Mouse (Mus musculus) heart, postnatal 10 days (tissue): ENCODE results near the gene Exoc3l2. TPM values are rescaled to one million over a fixed set of nuclear protein-coding genes. Genes with fewer than 3 reads are reported as not detected.
A peak's percentile ranks its signal among the peaks of the same experiment; 100 is the strongest.
"Not testable (repeated sequence)": the region's sequence is repeated elsewhere in the genome, so short reads cannot be mapped to it uniquely, and the experiment has no call there.

Experiments used
- DNase-seq, 2 experiments: peaks; one replicate each; pipeline ENCODE4 v3.0.0; 2021
- intact Hi-C: fragments of 180-260 bp; cut with DNase I; formaldehyde crosslinking; loops from one replicate; pipeline ENCODE4 v1.15.1; 2025
- total RNA-seq, 2 experiments: library from RNA; stranded (reverse); gene quantifications; 2 replicates each; pipeline ENCODE4 v1.2.3; 2021

Gene Exoc3l2
- total RNA-seq, 2 experiments from 2014 or later, result 0.81 to 1.0 TPM

DNA sequence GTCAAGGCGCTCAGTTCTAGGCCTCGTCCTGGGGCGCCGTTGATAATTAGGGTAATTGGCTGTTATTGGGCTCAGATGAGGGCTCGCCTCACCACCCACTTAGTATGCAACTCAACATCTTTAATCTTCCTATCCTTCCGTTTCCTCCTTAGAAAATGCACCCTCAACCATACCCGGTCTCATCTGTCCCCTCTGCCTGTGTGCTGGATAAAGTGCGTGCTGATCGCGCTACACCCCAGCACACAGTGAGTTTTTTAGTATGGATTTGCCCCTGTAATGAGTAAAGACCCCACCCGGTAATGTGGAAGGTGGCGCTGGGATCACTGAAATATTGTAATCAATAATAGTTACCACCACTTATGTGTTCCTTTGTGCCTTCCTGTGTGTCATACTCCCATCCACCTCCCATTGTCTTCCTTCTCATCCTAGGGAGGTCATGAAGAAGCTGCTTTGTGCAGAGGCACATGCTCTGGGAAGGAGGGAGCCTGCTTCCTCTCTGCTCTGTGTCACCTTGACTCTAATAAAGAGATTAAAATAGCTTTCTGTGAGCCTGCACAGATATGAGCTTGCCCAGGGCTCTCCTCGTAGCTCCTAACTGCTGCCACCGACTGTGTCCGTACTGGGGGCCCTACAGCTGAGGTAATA, 45.9 kb downstream of the Exoc3l2 start:
- intact Hi-C loops, result loop anchor here (5.0 kb wide), 1 partner anchor 108 kb away; no protein-coding TSS in a partner anchor

GRCm38 (mm10) chr7:19509786-19510185, 46.7 kb downstream of the Exoc3l2 start:
- DNase-seq, result no peak
- intact Hi-C loops, result loop anchor here (5.0 kb wide), 1 partner anchor 108 kb away; no protein-coding TSS in a partner anchor

More for the DNA sequence above, 45.9 kb downstream of the Exoc3l2 start:
- peak; percentile 30 to 32 for DNase-seq

DNA sequence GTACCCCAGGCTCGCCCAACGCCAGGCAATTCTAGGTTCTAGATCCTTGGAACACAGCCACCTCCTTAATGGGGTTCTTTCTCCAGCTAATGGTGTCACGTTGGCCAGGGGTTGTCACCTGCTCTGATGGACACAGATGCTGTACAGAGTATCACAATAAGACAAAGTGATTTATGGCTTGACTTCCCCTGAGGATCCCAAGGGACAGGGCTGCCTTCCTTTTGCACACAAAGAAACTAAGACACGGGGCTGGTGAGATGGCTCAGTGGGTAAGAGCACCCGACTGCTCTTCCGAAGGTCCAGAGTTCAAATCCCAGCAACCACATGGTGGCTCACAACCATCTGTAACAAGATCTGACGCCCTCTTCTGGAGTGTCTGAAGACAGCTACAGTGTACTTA, 48.8 kb downstream of the Exoc3l2 start:
- intact Hi-C loops, DNase-seq: not testable (repeated sequence)

DNA sequence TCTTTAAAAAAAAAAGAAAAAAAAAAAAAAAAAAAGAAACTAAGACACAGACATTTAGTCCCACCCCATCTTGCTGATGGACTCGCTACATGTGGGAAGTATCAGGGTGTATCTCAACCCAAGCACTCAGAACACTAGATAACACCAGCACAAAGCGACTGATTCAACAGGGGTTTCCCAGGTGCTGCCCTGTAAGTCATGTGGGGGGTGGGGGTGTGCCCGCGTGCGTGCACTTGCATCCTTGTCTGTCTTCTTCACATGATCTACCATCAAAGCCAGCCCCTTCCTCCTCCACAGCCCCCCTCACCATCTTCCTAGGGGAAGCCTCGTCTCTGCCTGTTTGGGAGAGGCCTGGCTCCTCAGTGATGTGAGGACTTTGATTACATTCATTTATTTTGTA, 49.2 kb downstream of the Exoc3l2 start:
- intact Hi-C loops, result no loop called here
- DNase-seq, result no peak

- intact Hi-C loops, result no loop called here
- DNase-seq, result no peak
Observed at GRCm38 (mm10) chr7:19517652-19518365, 54.7 kb downstream of the Exoc3l2 start, which contains the start of gene Nkpd1. Gene Nkpd1 (plus strand): TSS chr7:19517838.

GRCm38 (mm10) chr7:19520032-19520431, 56.9 kb downstream of the Exoc3l2 start:
- DNase-seq, result no peak
- intact Hi-C loops, result no loop called here

GRCm38 (mm10) chr7:19523017-19523756, 60.1 kb downstream of the Exoc3l2 start:
- no peak for DNase-seq
- intact Hi-C loops, result no loop called here

DNA sequence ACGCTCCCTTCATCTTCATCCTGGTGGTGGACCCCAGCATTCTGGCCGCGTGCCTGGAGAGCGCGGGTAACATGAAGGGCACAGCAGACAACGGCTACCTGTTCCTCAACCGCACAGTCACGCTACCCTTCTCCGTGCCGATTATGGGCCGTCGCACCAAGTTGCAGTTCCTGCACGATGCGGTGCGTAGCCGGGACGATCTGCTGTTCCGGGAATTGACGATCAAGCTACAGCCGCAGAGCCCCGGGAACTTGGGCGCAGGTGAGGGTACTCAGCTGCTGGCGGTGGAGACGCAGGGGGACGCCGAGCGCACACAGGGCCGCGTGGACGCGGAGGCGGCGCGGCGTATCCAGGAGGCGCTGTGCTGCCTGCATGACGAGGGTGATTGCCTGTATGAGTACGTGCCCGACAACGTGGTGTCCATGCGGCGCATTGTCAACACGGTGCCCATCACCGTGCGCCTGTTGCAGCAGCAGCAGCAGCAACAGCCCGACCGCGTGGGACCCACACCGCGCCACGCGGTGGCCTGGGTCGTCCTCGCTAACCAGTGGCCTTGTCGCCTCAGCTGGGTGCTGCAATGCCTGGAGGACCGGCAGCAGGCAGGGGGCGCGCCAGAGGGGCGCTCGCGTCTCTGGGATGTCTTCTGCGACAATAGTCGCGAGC, 60.8 kb downstream of the Exoc3l2 start:
- peak; percentile 69 to 74 for DNase-seq
- intact Hi-C loops, result no loop called here

- intact Hi-C loops, result no loop called here
- DNase-seq, result no peak
Observed at GRCm38 (mm10) chr7:19524420-19525104, 61.4 kb downstream of the Exoc3l2 start.

- DNase-seq, result no peak
- intact Hi-C loops, result no loop called here
Observed at GRCm38 (mm10) chr7:19525105-19525481, 62.0 kb downstream of the Exoc3l2 start.

DNA sequence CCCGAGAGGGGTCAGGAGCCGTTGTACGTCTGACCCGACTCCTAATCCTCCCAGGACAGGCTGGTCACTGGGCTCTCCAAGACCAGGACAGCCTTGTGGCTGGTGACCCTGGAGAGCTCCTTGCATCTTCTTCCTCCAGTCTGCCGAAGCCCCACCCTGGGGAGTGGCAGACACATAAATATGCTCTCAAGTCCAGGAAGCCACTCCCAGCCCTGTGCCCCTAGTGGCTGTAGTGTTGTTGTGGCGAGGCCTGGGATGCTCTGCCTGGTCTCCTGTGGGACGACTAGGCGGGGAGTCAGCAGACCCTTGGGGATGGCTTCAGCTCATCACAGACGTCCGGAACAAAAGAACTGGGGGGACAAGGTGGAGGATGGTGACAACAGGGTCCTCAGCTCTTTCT, 67.9 kb downstream of the Exoc3l2 start:
- intact Hi-C loops, result no loop called here

GRCm38 (mm10) chr7:19532240-19532639, 69.1 kb downstream of the Exoc3l2 start:
- no peak for DNase-seq
- intact Hi-C loops, result no loop called here

More for the DNA sequence above, 67.9 kb downstream of the Exoc3l2 start:
- no peak for DNase-seq

GRCm38 (mm10) chr7:19534676-19535075, 71.5 kb downstream of the Exoc3l2 start:
- intact Hi-C loops, result no loop called here
- no peak for DNase-seq

DNA sequence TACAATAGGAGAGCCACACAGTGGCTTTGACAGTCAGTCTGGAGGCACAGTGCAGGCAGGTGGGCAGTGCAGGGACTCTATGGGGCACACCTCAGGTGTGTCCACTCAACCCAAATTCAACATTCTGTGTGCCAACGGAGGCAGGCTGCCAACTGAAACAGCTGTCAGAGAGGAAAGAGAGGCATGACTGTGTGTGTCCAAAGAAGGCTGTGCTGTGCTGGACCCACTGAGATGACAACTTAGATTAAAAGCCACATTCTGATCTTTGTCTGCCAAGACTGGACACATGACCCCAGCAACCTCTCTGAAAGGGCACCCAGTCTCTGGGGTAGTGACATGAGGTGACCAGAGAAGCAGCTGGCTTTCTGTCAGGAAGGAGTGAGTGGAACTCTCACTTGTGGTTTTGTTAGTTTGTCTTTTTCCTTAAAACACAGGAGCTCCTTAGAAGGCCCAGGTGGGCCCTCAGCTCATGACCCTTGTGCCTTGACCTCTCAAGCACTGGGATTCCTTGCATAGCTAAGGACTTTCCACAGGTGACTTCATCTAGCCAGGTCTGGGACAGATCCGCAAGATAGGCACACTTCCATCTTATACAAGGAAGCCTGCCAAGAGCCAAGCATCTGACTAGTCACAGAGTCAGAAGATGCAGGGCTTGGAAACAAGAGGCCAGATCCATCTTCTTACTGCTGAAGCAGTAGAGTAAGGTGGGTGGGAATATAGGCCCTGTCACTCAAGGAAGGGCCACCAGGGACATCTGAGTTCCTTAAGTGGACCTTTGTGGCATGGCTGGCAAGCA, 77.8 kb downstream of the Exoc3l2 start:
- intact Hi-C loops, result no loop called here
- DNase-seq, result no peak

DNA sequence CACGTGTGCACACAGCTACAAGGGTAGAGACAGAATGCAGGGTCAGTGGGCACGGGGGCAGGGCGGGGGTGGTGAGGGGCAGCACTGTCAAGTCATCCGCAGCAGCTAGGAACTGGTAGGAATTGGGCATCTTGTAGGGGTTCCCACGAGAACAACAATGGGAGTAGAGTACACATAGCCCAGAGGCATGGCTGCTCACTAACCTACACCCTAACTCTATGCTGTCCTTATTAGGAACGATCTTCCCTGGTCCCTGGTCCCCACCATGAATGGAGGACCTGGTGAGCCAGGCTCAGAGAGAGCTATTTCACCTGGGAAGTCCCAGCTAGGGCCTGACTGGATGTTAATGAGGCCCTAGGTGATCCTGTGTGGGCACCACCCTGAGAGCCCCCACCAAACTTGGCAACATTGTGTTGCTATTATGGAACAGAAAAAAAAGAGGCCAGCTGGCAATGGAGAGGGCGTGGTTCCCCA, 78.6 kb downstream of the Exoc3l2 start:
- DNase-seq, result no peak
- intact Hi-C loops, result no loop called here

GRCm38 (mm10) chr7:19542155-19542691, 79.1 kb downstream of the Exoc3l2 start:
- DNase-seq, result peak; percentile 40 to 51
- intact Hi-C loops, result no loop called here

DNA sequence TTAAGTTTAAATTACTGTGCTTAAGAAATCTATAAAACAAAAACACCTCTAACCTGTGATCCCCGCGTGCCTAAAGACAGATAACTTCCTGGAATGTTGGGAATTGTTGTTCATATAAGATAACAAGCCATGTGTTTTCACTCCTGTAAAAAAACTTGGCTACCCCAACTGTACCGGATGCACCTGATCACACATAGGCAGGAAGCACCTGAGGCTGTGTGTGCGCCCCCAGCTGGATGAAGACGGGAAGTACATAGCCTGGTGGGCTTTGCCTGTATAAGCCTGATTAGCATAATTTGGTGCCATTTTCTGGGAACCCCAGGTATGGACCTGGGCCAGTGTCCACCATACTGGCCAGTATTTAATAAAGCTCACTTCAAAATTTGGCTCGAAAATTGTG, 80.5 kb downstream of the Exoc3l2 start:
- intact Hi-C loops, result no loop called here
- peak; percentile 32 to 50 for DNase-seq

GRCm38 (mm10) chr7:19546007-19546406, 82.9 kb downstream of the Exoc3l2 start:
- intact Hi-C loops, result no loop called here
- DNase-seq, result peak in 1 of 2 experiments; percentile 23
